Mouse (Mus musculus): Measurements from ENCODE around the gene Smg6. TPM values are rescaled to one million over a fixed set of nuclear protein-coding genes. Genes with fewer than 3 reads are reported as not detected.

The Smg6 gene
- 10.2 and 18.7 TPM in 2 replicates for polyA plus RNA-seq (2012; rRNA removed)

- Histone ChIP-seq H3K4me3 (ENCODE audit: low read depth, low read length) (peak within 1 kb of the TSS; percentile 70), H3K36me3 (ENCODE audit: control insufficient read depth, insufficient read depth, low read length) (no peaks in the 10 kb centered on the region; the same call in 1 of the 2 replicates), H3K27ac (ENCODE audit: insufficient read depth, low read depth, low read length) (peak within 1 kb of the TSS; percentile 97), H3K27me3 (ENCODE audit: control insufficient read depth, insufficient read depth, low read length) (no peaks in the 10 kb centered on the region), H3K4me1 (ENCODE audit: control insufficient read depth, insufficient read depth, insufficient read length, low read length) (0 out of 2 replicates have a peak, but pooled peaks cover 1% of the 10 kb centered on the region)
- WGBS: under 1% methylated on average over 88 of the region's 88 CpGs
- TF ChIP-seq POLR2A (IDR thresholded peaks at IDR 0.05; ENCODE audit: low read depth, low read length): peak; percentile 86
- TF ChIP-seq CTCF (IDR thresholded peaks at IDR 0.05; ENCODE audit: extremely low read depth, insufficient read length, insufficient replicate concordance, low read depth, low read length): no peak
These were observed at the start of gene Smg6, which contains the start of gene Srr for GRCm38 (mm10) chr11:74925577-74926387. Gene Smg6, plus strand, starts transcription at chr11:74925823. Gene Srr, minus strand, starts transcription at chr11:74925948.

GRCm38 (mm10) chr11:74876801-74877200 is 48.8 kb upstream of the Smg6 start:
- Histone ChIP-seq H3K4me3 (ENCODE audit: low read depth, low read length) (no peak overlapping the region), H3K4me1 (ENCODE audit: control insufficient read depth, insufficient read depth, insufficient read length, low read length) (no peaks in the 10 kb centered on the region; the same call in 1 of the 2 replicates), H3K27me3 (ENCODE audit: control insufficient read depth, insufficient read depth, low read length) (no peaks in the 10 kb centered on the region), H3K36me3 (ENCODE audit: control insufficient read depth, insufficient read depth, low read length) (no peaks in the 10 kb centered on the region), H3K27ac (ENCODE audit: insufficient read depth, low read depth, low read length) (no peak overlapping the region)
- TF ChIP-seq CTCF (IDR thresholded peaks at IDR 0.05; ENCODE audit: extremely low read depth, insufficient read length, insufficient replicate concordance, low read depth, low read length) (no peak), POLR2A (IDR thresholded peaks at IDR 0.05; ENCODE audit: low read depth, low read length) (no peak)
- WGBS: 11% methylated on average over 9 of the region's 9 CpGs

GRCm38 (mm10) chr11:74880999-74881398 is 44.6 kb upstream of the Smg6 start:
- Histone ChIP-seq H3K27me3 (ENCODE audit: control insufficient read depth, insufficient read depth, low read length) (no peaks in the 10 kb centered on the region), H3K36me3 (ENCODE audit: control insufficient read depth, insufficient read depth, low read length) (no peaks in the 10 kb centered on the region), H3K27ac (ENCODE audit: insufficient read depth, low read depth, low read length) (no peak overlapping the region), H3K4me3 (ENCODE audit: low read depth, low read length) (no peak overlapping the region), H3K4me1 (ENCODE audit: control insufficient read depth, insufficient read depth, insufficient read length, low read length) (no peaks in the 10 kb centered on the region; the same call in 1 of the 2 replicates)
- no peak for TF ChIP-seq POLR2A (IDR thresholded peaks at IDR 0.05; ENCODE audit: low read depth, low read length)
- no peak for TF ChIP-seq CTCF (IDR thresholded peaks at IDR 0.05; ENCODE audit: extremely low read depth, insufficient read length, insufficient replicate concordance, low read depth, low read length)
- WGBS: 89% methylated on average over 9 of the region's 9 CpGs

GRCm38 (mm10) chr11:74881979-74882378 is 43.6 kb upstream of the Smg6 start:
- Histone ChIP-seq H3K4me3 (ENCODE audit: low read depth, low read length) (no peak overlapping the region), H3K27me3 (ENCODE audit: control insufficient read depth, insufficient read depth, low read length) (no peaks in the 10 kb centered on the region), H3K36me3 (ENCODE audit: control insufficient read depth, insufficient read depth, low read length) (no peaks in the 10 kb centered on the region), H3K27ac (ENCODE audit: insufficient read depth, low read depth, low read length) (no peak overlapping the region), H3K4me1 (ENCODE audit: control insufficient read depth, insufficient read depth, insufficient read length, low read length) (no peaks in the 10 kb centered on the region; the same call in 1 of the 2 replicates)
- TF ChIP-seq CTCF (IDR thresholded peaks at IDR 0.05; ENCODE audit: extremely low read depth, insufficient read length, insufficient replicate concordance, low read depth, low read length): no peak
- no peak for TF ChIP-seq POLR2A (IDR thresholded peaks at IDR 0.05; ENCODE audit: low read depth, low read length)
- WGBS: 83% methylated on average over 14 of the region's 14 CpGs

DNA sequence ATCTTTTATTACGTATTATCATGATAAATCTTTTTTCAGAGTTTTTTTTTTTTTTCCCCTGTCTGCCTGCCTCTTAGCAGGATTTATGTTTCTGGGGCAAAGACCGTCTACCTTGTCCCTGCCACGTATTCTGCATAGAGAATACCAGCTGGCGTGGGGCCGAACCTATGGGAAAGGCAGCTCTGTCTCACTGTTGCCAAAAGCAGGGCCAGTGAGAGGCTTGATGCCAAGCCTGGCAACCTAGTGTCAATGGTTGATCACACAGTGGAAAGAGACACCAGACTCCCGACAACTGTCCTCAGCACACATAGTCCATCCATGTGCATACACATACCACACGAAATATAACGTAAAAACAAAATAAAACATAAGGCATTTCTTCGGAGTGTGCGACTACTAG is 42.5 kb upstream of the Smg6 start:
- Histone ChIP-seq H3K4me1 (ENCODE audit: control insufficient read depth, insufficient read depth, insufficient read length, low read length) (no peaks in the 10 kb centered on the region; the same call in 1 of the 2 replicates), H3K27me3 (ENCODE audit: control insufficient read depth, insufficient read depth, low read length) (no peaks in the 10 kb centered on the region), H3K36me3 (ENCODE audit: control insufficient read depth, insufficient read depth, low read length) (no peaks in the 10 kb centered on the region), H3K27ac (ENCODE audit: insufficient read depth, low read depth, low read length) (no peak overlapping the region), H3K4me3 (ENCODE audit: low read depth, low read length) (no peak overlapping the region)
- WGBS: 91% methylated on average over 10 of the region's 10 CpGs
- TF ChIP-seq POLR2A (IDR thresholded peaks at IDR 0.05; ENCODE audit: low read depth, low read length): no peak
- TF ChIP-seq CTCF (IDR thresholded peaks at IDR 0.05; ENCODE audit: extremely low read depth, insufficient read length, insufficient replicate concordance, low read depth, low read length): no peak

GRCm38 (mm10) chr11:74894619-74895018 is 31.0 kb upstream of the Smg6 start:
- no peak overlapping the region for H3K27ac ChIP-seq (ENCODE audit: insufficient read depth, low read depth, low read length)
- no peaks in the 10 kb centered on the region for H3K27me3 ChIP-seq (ENCODE audit: control insufficient read depth, insufficient read depth, low read length)
- WGBS: 73% methylated on average over 4 of the region's 4 CpGs
- no peak for TF ChIP-seq POLR2A (IDR thresholded peaks at IDR 0.05; ENCODE audit: low read depth, low read length)
- TF ChIP-seq CTCF (IDR thresholded peaks at IDR 0.05; ENCODE audit: extremely low read depth, insufficient read length, insufficient replicate concordance, low read depth, low read length): no peak
- no peak overlapping the region for H3K4me3 ChIP-seq (ENCODE audit: low read depth, low read length)
- peaks cover 2% of the 10 kb centered on the region; the same call in 1 of the 2 replicates for H3K36me3 ChIP-seq (ENCODE audit: control insufficient read depth, insufficient read depth, low read length)
- no peaks in the 10 kb centered on the region for H3K4me1 ChIP-seq (ENCODE audit: control insufficient read depth, insufficient read depth, insufficient read length, low read length)
